Mouse (Mus musculus): ENCODE measurements around the gene Tox3. TPM values are rescaled to one million over a fixed set of nuclear protein-coding genes. Genes with fewer than 3 reads are reported as not detected.

Gene Tox3
- polyA plus RNA-seq (2017; shearing (Covaris generic)) = not detected

GRCm38 (mm10) chr8:90348178-90348925 lies at the start of gene Tox3:
Gene Tox3 (minus strand): TSS chr8:90348343.

